Mouse (Mus musculus) kidney, postnatal 0 days (tissue): Measurements from ENCODE around the gene Dazap1. TPM values are rescaled to one million over a fixed set of nuclear protein-coding genes. Genes with fewer than 3 reads are reported as not detected.

Experiments
- ATAC-seq: fragments of 200-750 bp; cut with Nextera tagmentation; replicated peaks from 2 replicates; pipeline ENCODE4 v1.8.0; 2017; ENCODE audit warnings: low read depth, moderate number of reproducible peaks, moderate TSS enrichment, moderate library complexity; ENCODE audit not compliant: low FRiP score
- DNase-seq: peaks from one replicate; pipeline ENCODE4 v3.0.0-alpha.2; 2016; ENCODE audit warnings: low spot score
- H3K27ac ChIP-seq: fragments of 300-500 bp; sonication (generic); 2 replicates; pipeline ENCODE4 v1.5.1; 2014; ENCODE audit warnings: mild to moderate bottlenecking
- H3K27me3 ChIP-seq: fragments of 300-500 bp; sonication (generic); 2 replicates; pipeline ENCODE4 v1.6.1; 2014; ENCODE audit warnings: low read length, mixed read lengths; ENCODE audit not compliant: insufficient read depth
- H3K36me3 ChIP-seq: fragments of 300-500 bp; sonication (generic); 2 replicates; pipeline ENCODE4 v1.6.1; 2014; ENCODE audit warnings: low read length, mixed read lengths; ENCODE audit not compliant: insufficient read depth
- H3K4me1 ChIP-seq: fragments of 300-500 bp; sonication (generic); replicated peaks from 2 replicates; pipeline ENCODE4 v1.6.1; 2014; ENCODE audit warnings: antibody characterized with exemption, low read length, mixed read lengths; ENCODE audit not compliant: insufficient read depth
- H3K4me2 ChIP-seq: fragments of 300-500 bp; sonication (generic); 2 replicates; pipeline ENCODE4 v1.6.1; 2014; ENCODE audit warnings: mild to moderate bottlenecking, low read length, moderate library complexity, mixed read lengths
- H3K4me3 ChIP-seq: fragments of 300-500 bp; sonication (generic); replicated peaks from 2 replicates; pipeline ENCODE4 v1.5.1; 2014; ENCODE audit warnings: low read depth, low read length
- H3K9ac ChIP-seq: fragments of 300-500 bp; sonication (generic); 2 replicates; pipeline ENCODE4 v1.6.1; 2014; ENCODE audit warnings: low read depth, low read length
- H3K9me3 ChIP-seq: fragments of 300-500 bp; sonication (generic); replicated peaks from 2 replicates; pipeline ENCODE4 v1.6.1; 2016; ENCODE audit warnings: low read length, inconsistent platforms, mixed read lengths
- CTCF ChIP-seq: IDR thresholded peaks from 2 replicates; pipeline ENCODE4 v1.5.1; 2016; ENCODE audit warnings: antibody characterized with exemption, low read depth, mild to moderate bottlenecking, moderate library complexity
- WGBS: fragments of 180-500 bp; shearing (Covaris S2); extraction: QIAGEN DNeasy Blood & Tissue Kit; methylation state at CpG from one replicate; pipeline ENCODE4 v1.1.7; 2014; 5-methylcytosine and 5-hydroxymethylcytosine counted together
- polyA plus RNA-seq: library from polyadenylated mRNA; unstranded; fragments of >200 nt; fragmentation: Nextera tagmentation; extraction: Ambion mirVana; gene quantifications from 2 replicates; pipeline ENCODE4 v1.2.1, GENCODE M21; 2015

The Dazap1 gene
- polyA plus RNA-seq, 1 experiment from 2014 or later = 43.7 TPM

DNA sequence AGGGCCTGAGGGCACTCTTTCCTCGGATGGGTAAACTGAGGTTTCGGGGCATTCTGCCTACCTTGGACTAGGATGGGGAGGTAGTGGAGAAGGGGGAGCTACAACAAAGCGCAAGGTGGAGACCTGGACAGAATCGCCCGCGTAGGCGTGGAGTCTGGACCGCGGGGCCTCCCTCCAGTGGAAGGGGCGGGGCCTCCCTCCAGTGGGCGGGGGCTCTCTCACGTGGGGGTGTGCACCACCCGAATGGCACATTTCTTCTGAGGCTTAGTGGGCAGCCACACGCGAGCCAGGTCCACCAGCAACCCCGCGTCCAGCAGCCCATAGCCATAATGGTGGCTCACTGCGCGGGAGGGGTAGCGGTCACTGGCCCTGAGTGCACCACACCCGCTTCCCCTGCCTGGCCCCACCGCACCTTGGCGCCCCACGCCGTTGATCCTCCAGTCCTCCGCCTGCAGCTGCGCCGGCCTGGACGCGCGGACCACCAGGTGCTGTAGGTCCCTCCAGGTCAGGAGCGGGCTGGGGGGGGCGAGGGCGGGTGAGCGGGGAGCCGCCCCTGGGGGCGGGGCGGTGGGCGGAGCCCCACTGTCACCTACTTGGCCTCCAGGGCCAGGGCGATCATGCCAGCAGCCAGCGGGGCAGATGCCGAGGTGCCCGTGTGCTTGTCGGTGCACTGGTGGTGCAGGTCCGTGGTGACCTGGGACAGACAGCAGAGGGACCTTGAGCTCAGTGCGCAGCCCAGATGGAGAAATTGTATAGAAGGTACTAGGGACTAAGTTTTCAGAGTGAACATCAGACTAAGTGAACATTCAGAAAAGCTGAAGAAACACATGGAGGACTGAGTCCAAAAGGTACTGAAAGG lies 62.2 kb downstream of the Dazap1 start:
- no peaks in the 10 kb centered on the region for H3K9me3 ChIP-seq
- peak overlapping the region; percentile 63 for H3K9ac ChIP-seq
- H3K4me1 ChIP-seq = peaks cover 20% of the 10 kb centered on the region
- H3K4me2 ChIP-seq = peak overlapping the region; percentile 95
- ATAC-seq (peak; percentile 38), DNase-seq (peak; percentile 33)
- H3K27me3 ChIP-seq = no peaks in the 10 kb centered on the region
- TF ChIP-seq CTCF = no peak
- H3K4me3 ChIP-seq = peak overlapping the region; percentile 56
- under 1% methylated on average over 44 of the region's 46 CpGs for WGBS
- H3K36me3 ChIP-seq = no peaks in the 10 kb centered on the region
- H3K27ac ChIP-seq = peak overlapping the region; percentile 43; the same call in 1 of the 2 replicates

DNA sequence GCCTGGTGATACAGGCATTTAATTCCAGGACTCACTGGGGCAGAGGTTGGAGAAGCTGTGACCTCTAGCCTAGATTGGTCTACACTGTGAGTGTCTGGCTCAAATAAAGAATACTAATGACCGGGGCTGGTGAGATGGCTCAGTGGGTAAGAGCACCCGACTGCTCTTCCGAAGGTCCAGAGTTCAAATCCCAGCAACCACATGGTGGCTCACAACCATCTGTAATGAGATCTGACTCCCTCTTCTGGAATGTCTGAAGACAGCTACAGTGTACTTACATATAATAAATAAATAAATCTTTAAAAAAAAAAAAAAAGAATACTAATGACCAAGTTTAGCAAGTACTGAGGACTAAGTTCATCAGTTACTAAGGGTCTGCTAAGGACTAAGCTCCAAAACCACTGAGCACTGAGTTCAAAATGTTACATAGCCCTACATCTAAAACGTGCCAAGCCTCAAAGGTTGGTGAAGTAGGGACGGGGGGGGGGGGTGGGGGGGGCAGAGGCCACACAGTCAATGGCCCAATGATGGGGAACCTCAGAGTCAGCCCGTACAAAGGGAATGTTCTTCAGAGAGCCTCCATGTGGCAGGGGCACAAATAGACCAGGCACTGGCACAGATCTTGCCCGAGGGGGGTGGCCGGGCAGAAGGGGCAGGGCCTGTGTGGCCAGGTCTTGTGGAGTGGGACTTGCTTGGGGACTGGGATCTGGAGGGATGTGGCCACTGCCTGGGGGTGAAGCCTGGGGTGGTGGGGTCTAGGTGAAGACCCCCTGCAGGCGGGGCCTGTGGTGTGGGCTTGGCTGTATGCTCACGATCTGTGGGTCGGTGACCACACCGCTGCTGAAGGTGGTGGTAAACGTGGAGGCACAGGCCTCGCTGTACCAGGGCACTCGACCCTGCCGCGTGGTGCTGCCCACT lies 63.1 kb downstream of the Dazap1 start:
- ATAC-seq (no peak), DNase-seq (no peak)
- Histone ChIP-seq H3K27me3 (no peaks in the 10 kb centered on the region), H3K27ac (peak overlapping the region; percentile 43; the same call in 1 of the 2 replicates), H3K4me1 (peaks cover 16% of the 10 kb centered on the region), H3K9me3 (no peaks in the 10 kb centered on the region), H3K9ac (peak overlapping the region; percentile 63; the same call in 1 of the 2 replicates), H3K4me2 (peak overlapping the region; percentile 95), H3K4me3 (no peak overlapping the region), H3K36me3 (no peaks in the 10 kb centered on the region)
- WGBS = 78% methylated on average over 17 of the region's 17 CpGs
- no peak for TF ChIP-seq CTCF

GRCm38 (mm10) chr10:80325045-80325444 lies 63.8 kb downstream of the Dazap1 start:
- peaks cover 13% of the 10 kb centered on the region; the same call in 1 of the 2 replicates for H3K4me1 ChIP-seq
- no peak overlapping the region for H3K4me2 ChIP-seq
- 81% methylated on average over 21 of the region's 21 CpGs for WGBS
- H3K4me3 ChIP-seq = no peak overlapping the region
- H3K27ac ChIP-seq = no peak overlapping the region
- DNase-seq = no peak
- H3K36me3 ChIP-seq = no peaks in the 10 kb centered on the region
- H3K9ac ChIP-seq = no peak overlapping the region
- ATAC-seq = no peak
- no peak for TF ChIP-seq CTCF
- no peaks in the 10 kb centered on the region for H3K27me3 ChIP-seq
- no peaks in the 10 kb centered on the region for H3K9me3 ChIP-seq

GRCm38 (mm10) chr10:80329273-80330081 lies 68.2 kb downstream of the Dazap1 start, which contains the start of the genes Pcsk4 and Reep6:
TSS of gene Pcsk4 (minus strand) at chr10:80329498.
TSS of gene Reep6 (plus strand) at chr10:80329953.
- Histone ChIP-seq H3K9me3 (no peaks in the 10 kb centered on the region), H3K4me2 (peak within 1 kb of the TSS; percentile 81), H3K27me3 (no peaks in the 10 kb centered on the region), H3K27ac (no peak within 1 kb of the TSS), H3K4me1 (peaks cover 12% of the 10 kb centered on the region), H3K4me3 (peak within 1 kb of the TSS; percentile 32), H3K36me3 (no peaks in the 10 kb centered on the region), H3K9ac (peak within 1 kb of the TSS; percentile 46; the same call in 1 of the 2 replicates)
- 2% methylated on average over 36 of the region's 36 CpGs for WGBS
- TF ChIP-seq CTCF = no peak
- ATAC-seq = peak; percentile 96
- peak; percentile 100 for DNase-seq

GRCm38 (mm10) chr10:80330084-80330483 lies 68.8 kb downstream of the Dazap1 start:
- Histone ChIP-seq H3K9ac (peak overlapping the region; percentile 46; the same call in 1 of the 2 replicates), H3K4me1 (peaks cover 12% of the 10 kb centered on the region), H3K27me3 (no peaks in the 10 kb centered on the region), H3K4me2 (peak overlapping the region; percentile 81), H3K4me3 (peak overlapping the region; percentile 32), H3K36me3 (no peaks in the 10 kb centered on the region), H3K9me3 (no peaks in the 10 kb centered on the region), H3K27ac (no peak overlapping the region)
- WGBS = 1% methylated on average over 41 of the region's 41 CpGs
- ATAC-seq (no peak), DNase-seq (no peak)
- TF ChIP-seq CTCF = no peak
